Mouse (Mus musculus): ENCODE measurements around the gene Ccr3. TPM values are rescaled to one million over a fixed set of nuclear protein-coding genes. Genes with fewer than 3 reads are reported as not detected.
A peak's percentile ranks its signal among the peaks of the same experiment; 100 is the strongest.
"Not testable (repeated sequence)": the region's sequence is repeated elsewhere in the genome, so short reads cannot be mapped to it uniquely, and the experiment has no call there.

Gene Ccr3
- total RNA-seq (2021) = not detected
- long read RNA-seq, experiment 1 = 0 reads
- long read RNA-seq, experiment 2 = 0 reads

- no peak for DNase-seq
Observed at GRCm38 (mm10) chr9:124021672-124022071, at the start of gene Ccr3. TSS of gene Ccr3 (plus strand) at chr9:124021972.

DNA sequence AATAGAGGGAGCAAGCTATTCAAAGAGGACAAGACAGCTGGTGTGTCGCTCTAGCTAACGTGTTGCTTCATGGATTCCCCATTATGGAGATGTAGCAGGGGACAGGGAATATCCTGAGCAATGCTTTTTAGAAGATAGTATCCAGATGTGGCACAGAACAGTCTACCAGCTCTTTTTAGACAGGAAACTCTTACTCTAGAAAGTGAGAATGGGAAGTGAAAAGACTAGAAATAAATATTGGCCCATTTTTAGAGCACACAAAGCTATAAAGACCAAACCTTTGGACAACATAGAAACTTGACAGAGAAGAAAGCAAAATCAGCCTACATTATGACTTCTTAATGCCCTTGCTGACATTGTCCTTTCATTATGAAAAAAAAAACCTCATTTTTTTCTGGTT is 46.1 kb upstream of the Ccr3 start:
- DNase-seq = no peak

DNA sequence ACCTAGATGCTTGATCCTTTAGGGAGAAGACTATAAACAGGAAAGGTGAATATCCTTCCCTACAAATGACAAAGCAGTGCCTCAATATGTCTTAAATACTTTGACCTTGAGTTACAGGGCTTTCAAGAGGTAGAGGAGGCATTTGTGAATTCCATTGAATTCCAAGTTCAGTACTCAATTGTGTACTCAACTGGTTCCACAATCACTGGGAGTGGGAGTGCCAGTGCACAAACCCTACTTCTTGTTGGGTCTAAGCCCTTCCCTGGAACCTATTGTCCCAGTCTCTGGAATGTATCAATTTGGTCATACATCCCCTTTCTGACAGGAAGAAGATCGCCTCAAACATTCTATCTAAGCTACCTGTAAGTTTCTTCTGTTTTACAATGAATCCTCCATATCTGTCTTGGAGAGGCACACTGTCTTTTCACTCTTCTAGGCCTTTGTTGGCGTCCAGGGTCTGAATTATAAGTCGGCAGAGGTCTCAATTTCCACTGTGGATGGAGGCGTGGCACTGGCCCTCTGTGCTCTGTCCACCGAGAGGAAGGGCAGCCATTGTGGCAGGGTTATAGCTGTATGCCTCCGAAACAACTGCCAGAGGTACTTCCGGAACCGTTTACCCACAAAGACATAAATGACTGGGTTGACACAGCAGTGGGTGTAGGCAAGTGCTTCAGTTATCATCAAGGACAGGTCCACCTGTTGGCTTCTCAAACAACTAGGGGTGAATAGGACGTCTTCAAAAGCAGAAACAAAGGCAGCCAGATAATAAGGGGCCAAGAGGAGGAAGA is 44.7 kb upstream of the Ccr3 start:
- DNase-seq = no peak

GRCm38 (mm10) chr9:123978308-123978707 is 43.5 kb upstream of the Ccr3 start, which contains the start of gene Ccr1l1:
TSS of gene Ccr1l1 (minus strand) at chr9:123978408.
- no peak for DNase-seq

- not testable (repeated sequence) for DNase-seq
Observed at GRCm38 (mm10) chr9:123980858-123981475, 40.8 kb upstream of the Ccr3 start.

GRCm38 (mm10) chr9:123981909-123982308 is 39.9 kb upstream of the Ccr3 start:
- DNase-seq = no peak

GRCm38 (mm10) chr9:123982720-123983119 is 39.1 kb upstream of the Ccr3 start:
- no peak for DNase-seq

- no peak for DNase-seq
Observed at GRCm38 (mm10) chr9:123984943-123985342, 36.8 kb upstream of the Ccr3 start.

DNA sequence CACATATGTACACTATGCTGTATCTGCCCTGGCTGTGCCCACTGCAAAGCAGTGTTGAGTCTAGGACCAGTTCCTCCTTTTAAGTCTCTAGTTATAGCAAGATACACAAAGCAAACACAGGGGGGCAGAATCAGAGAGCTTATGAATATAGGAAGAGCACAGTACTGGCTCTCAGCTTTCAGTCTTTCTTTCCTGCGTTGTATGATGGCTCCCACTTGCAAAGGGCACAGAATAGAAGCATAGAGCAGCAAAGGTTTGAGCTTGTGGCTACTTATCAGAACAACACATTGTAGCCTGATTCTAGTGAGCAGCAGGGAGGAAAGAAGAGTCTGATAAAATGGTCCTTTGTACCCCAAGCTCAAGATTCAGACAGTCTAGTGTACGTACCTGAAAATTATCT is 35.6 kb upstream of the Ccr3 start:
- peak in 1 of 2 experiments; percentile 49 for DNase-seq

DNA sequence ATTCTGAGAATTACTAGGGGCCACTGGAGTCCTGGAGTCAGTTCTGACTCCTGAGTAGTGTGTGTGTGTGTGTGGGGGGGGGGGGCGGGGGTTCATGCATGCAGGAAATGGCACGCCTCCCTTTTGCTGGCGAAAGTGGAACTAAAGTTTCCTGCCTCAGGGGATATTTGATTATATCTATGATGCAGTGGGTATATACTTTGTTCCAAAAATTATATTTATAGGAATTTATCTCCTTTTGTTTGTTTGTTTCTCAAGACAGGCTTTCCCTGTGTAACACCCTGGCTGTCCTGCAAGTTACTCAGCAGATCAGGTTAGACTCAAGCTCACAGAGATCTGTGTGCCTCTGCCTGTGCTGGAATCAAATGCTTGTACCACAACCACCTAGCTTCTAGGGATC is 32.1 kb upstream of the Ccr3 start:
- peak in 1 of 2 experiments; percentile 9 for DNase-seq

DNA sequence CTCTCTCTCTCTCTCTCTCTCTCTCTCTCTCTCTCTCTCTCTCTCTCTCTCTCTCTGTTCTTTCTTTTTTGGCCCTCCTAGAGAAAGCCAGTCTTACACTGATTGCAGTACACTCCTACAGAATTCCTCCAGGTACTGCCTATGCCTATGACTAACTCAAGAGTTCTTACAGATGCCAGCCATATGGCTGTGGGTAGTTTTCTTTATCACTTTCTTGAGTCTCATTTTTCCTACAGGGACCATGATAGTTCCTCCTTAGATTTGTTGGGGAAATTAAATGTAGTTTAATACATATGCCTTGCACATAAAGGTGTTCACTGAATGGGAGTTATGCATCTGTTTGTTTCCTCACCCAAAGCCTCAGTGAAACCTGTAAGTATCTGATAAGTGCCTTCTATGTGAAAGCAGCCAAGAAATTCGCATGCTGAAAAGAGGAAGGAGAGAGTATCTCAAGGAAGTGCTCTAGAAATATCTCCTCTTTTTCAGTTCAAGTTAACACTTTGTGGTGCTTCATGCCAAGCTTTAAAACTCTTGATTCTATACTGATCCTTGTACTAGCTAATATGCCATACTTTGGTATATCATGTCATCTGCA is 30.4 kb upstream of the Ccr3 start:
- no peak for DNase-seq

DNA sequence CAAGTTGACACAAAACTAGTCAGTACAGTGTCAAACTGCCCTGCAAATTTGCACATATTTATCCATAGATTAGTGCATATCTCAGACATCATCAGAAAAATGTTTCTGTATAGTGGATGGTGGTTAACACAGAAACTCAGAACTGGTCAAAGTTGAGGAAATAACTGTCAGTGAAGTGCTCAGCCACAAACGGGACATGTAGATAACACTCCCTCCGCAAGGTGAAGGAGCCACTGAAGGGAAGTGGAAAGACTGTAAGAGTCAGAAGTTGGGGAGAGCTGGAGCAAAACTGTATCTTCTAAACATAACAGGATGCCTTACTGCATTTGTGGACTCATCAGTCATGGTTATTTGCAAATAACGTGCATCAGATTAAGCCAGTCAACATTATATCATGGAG is 24.1 kb upstream of the Ccr3 start:
- DNase-seq = no peak

DNA sequence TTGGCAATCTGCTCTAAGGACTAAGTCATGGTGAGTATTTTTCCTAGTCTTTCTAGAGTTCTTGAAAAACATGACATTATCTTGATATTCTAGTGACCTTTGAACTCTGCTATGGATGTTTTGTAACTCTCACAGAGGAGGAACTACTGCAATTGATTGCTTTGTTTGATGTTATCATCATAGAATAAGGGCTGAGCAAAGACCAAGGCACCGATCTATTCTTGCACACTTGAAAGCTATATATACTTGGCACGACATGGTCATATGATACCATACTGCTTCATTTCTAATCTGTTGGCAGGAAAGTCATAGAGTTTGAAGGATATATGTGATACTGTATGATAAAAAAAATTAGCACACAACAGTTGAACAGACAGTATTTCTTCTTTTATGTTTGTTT is 22.0 kb upstream of the Ccr3 start:
- no peak for DNase-seq

- DNase-seq = no peak
Observed at GRCm38 (mm10) chr9:124012691-124013090, 9.1 kb upstream of the Ccr3 start.

- DNase-seq = no peak
Observed at GRCm38 (mm10) chr9:124013270-124013669, 8.5 kb upstream of the Ccr3 start.

- no peak for DNase-seq
Observed at GRCm38 (mm10) chr9:124014985-124015652, 6.7 kb upstream of the Ccr3 start.

GRCm38 (mm10) chr9:124016048-124016447 is 5.7 kb upstream of the Ccr3 start:
- no peak for DNase-seq

GRCm38 (mm10) chr9:124019887-124020286 is 1.9 kb upstream of the Ccr3 start:
- DNase-seq = peak; percentile 12 to 43

DNA sequence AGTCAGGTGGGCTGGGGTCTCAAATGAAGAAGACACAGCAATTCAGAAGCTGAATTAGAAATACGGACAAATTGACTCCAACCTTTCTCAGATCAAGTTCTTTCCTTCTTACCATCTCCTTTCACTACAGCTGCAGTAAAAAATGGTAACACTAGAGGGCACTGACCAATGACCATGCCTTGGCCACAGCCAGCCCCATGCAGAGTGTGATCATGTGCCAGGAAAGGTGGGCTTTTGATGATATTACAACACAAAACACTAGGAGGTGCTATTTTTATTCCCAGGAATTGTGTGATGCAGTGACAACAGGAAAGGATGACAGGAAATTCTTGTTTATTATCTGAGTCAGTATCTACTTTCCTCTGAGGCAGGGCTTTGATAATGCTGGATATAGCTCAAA is 11.6 kb downstream of the Ccr3 start:
- peak in 1 of 2 experiments; percentile 33 for DNase-seq

- peak; percentile 67 to 85 for DNase-seq
Observed at GRCm38 (mm10) chr9:124037707-124038106, 15.9 kb downstream of the Ccr3 start.

GRCm38 (mm10) chr9:124038158-124038582 is 16.4 kb downstream of the Ccr3 start:
- no peak for DNase-seq

DNA sequence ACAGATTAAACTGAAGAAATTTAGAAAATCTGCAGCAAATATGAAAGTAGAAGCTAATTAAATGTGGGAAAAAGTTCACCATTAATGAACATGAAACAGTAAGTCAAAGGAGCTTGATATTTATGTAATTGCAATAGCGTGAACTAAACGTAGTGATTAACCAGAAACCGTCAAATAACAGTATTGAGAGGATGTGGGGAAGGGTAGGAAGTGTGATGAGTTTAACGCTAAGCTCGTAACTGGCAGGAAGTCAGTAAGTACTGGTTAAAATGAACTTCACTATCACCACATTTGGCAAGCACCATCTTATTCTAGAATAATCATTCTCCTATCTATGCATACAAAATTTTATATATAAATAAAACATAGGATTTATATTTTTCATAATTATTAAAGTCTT is 17.2 kb downstream of the Ccr3 start:
- DNase-seq = no peak

DNA sequence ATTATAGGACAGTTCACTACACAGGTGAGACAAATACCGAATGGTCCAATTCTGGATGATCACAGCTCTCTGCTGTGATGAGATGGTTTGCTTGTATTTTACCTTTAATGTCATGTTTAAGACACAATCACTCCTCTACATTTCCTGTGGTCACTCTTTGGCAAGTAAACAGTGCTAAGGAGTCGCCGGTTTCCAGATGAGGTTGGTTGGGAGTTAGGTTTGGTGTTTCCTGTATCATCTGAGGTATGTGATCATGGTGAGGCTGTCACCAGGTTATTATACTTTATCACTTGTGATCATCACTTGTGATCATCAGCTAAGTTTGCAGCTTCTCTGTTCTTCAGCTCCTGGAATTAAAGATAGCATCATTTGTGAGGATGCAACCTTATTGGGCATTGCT is 19.2 kb downstream of the Ccr3 start:
- DNase-seq = no peak

Measured in heart, adult 18-20 months (tissue).